Mouse (Mus musculus): Measurements from ENCODE around the gene Tet3.

GRCm38 (mm10) chr6:83414601-83415355, 44.1 kb downstream of the Tet3 start:
- no peak for TF ChIP-seq EP300 (IDR thresholded peaks at IDR 0.05; ENCODE audit: low read depth)
- TF ChIP-seq CTCF (IDR thresholded peaks at IDR 0.05; ENCODE audit: low read depth) = no peak

All from liver, postnatal 0 days (tissue).